Mouse (Mus musculus) forebrain, embryonic 13.5 days (tissue): ENCODE results near the gene Osm. TPM values are rescaled to one million over a fixed set of nuclear protein-coding genes. Genes with fewer than 3 reads are reported as not detected.

Experiments used
- ATAC-seq: fragments of 200-750 bp; cut with Nextera tagmentation; 2 replicates; pipeline ENCODE4 v1.8.0; 2017
- H3K27ac ChIP-seq: fragments of 300-500 bp; sonication (generic); 2 replicates; pipeline ENCODE4 v1.5.1; 2015; ENCODE audit warnings: inconsistent platforms, mild to moderate bottlenecking, moderate library complexity
- H3K27me3 ChIP-seq: fragments of 300-500 bp; sonication (generic); 2 replicates; pipeline ENCODE4 v1.6.1; 2015; ENCODE audit warnings: mild to moderate bottlenecking, inconsistent platforms
- H3K36me3 ChIP-seq: fragments of 300-500 bp; sonication (generic); 2 replicates; pipeline ENCODE4 v1.6.1; 2015; ENCODE audit warnings: mild to moderate bottlenecking, inconsistent platforms; ENCODE audit not compliant: poor library complexity, severe bottlenecking
- H3K4me1 ChIP-seq: fragments of 300-500 bp; sonication (generic); 2 replicates; pipeline ENCODE4 v1.6.1; 2015; ENCODE audit warnings: inconsistent platforms
- H3K4me2 ChIP-seq: fragments of 300-500 bp; sonication (generic); 2 replicates; pipeline ENCODE4 v1.6.1; 2015; ENCODE audit warnings: inconsistent platforms, mild to moderate bottlenecking, moderate library complexity
- H3K4me3 ChIP-seq: fragments of 300-500 bp; sonication (generic); 2 replicates; pipeline ENCODE4 v1.5.1; 2015; ENCODE audit warnings: mild to moderate bottlenecking, inconsistent platforms
- H3K9ac ChIP-seq: fragments of 300-500 bp; sonication (generic); 2 replicates; pipeline ENCODE4 v1.6.1; 2015; ENCODE audit warnings: mild to moderate bottlenecking, inconsistent platforms
- H3K9me3 ChIP-seq: fragments of 300-500 bp; sonication (generic); replicated peaks from 2 replicates; pipeline ENCODE4 v1.6.1; 2016; ENCODE audit warnings: inconsistent platforms
- WGBS: fragments of 180-500 bp; shearing (Covaris S2); methylation state at CpG from one replicate; pipeline ENCODE4 v1.1.7; 2015; 5-methylcytosine and 5-hydroxymethylcytosine counted together
- polyA plus RNA-seq: library from polyadenylated mRNA; unstranded; fragments of >200 nt; fragmentation: Nextera tagmentation; extraction: Ambion mirVana; gene quantifications from 2 replicates; pipeline ENCODE4 v1.2.1, GENCODE M21; 2015

Gene Osm
- polyA plus RNA-seq, 1 experiment from 2014 or later = not detected

GRCm38 (mm10) chr11:4217914-4218629, 18.1 kb upstream of the Osm start, which contains the start of gene Castor1:
TSS of gene Castor1 (plus strand) at chr11:4218225.
- ATAC-seq = peak; percentile 87
- Histone ChIP-seq H3K27ac (no peak within 1 kb of the TSS), H3K9ac (peak within 1 kb of the TSS; percentile 65), H3K4me2 (peak within 1 kb of the TSS; percentile 86), H3K9me3 (0 out of 2 replicates have a peak, but pooled peaks cover 3% of the 10 kb centered on the region), H3K27me3 (peaks cover 28% of the 10 kb centered on the region), H3K4me1 (peaks cover 11% of the 10 kb centered on the region), H3K4me3 (peak within 1 kb of the TSS; percentile 43), H3K36me3 (peaks cover 29% of the 10 kb centered on the region)
- WGBS = 2% methylated on average over 56 of the region's 56 CpGs

- 3% methylated on average over 6 of the region's 6 CpGs for WGBS
- peaks cover 28% of the 10 kb centered on the region for H3K27me3 ChIP-seq
- peak overlapping the region; percentile 43 for H3K4me3 ChIP-seq
- H3K4me1 ChIP-seq = peaks cover 11% of the 10 kb centered on the region
- ATAC-seq = no peak
- 0 out of 2 replicates have a peak, but pooled peaks cover 3% of the 10 kb centered on the region for H3K9me3 ChIP-seq
- peak overlapping the region; percentile 65; the same call in 1 of the 2 replicates for H3K9ac ChIP-seq
- H3K4me2 ChIP-seq = peak overlapping the region; percentile 86
- H3K27ac ChIP-seq = no peak overlapping the region
- H3K36me3 ChIP-seq = peaks cover 24% of the 10 kb centered on the region
Observed at GRCm38 (mm10) chr11:4218637-4219036, 17.6 kb upstream of the Osm start.

- H3K9me3 ChIP-seq = 0 out of 2 replicates have a peak, but pooled peaks cover 3% of the 10 kb centered on the region
- H3K9ac ChIP-seq = no peak overlapping the region
- peaks cover 28% of the 10 kb centered on the region for H3K27me3 ChIP-seq
- H3K27ac ChIP-seq = no peak overlapping the region
- H3K36me3 ChIP-seq = peaks cover 17% of the 10 kb centered on the region
- H3K4me3 ChIP-seq = no peak overlapping the region
- 21% methylated on average over 2 of the region's 2 CpGs for WGBS
- peaks cover 11% of the 10 kb centered on the region for H3K4me1 ChIP-seq
- H3K4me2 ChIP-seq = no peak overlapping the region
- no peak for ATAC-seq
Observed at GRCm38 (mm10) chr11:4219317-4219751, 16.9 kb upstream of the Osm start.

- Histone ChIP-seq H3K4me1 (peaks cover 11% of the 10 kb centered on the region), H3K36me3 (peaks cover 11% of the 10 kb centered on the region), H3K27me3 (peaks cover 28% of the 10 kb centered on the region), H3K4me2 (no peak overlapping the region), H3K27ac (no peak overlapping the region), H3K9ac (no peak overlapping the region), H3K9me3 (0 out of 2 replicates have a peak, but pooled peaks cover 3% of the 10 kb centered on the region), H3K4me3 (no peak overlapping the region)
- ATAC-seq = no peak
- 67% methylated on average over 9 of the region's 9 CpGs for WGBS
Observed at GRCm38 (mm10) chr11:4219908-4220307, 16.3 kb upstream of the Osm start.

- ATAC-seq = no peak
- Histone ChIP-seq H3K4me3 (no peak overlapping the region), H3K27me3 (peaks cover 28% of the 10 kb centered on the region), H3K9me3 (0 out of 2 replicates have a peak, but pooled peaks cover 3% of the 10 kb centered on the region), H3K36me3 (peaks cover 3% of the 10 kb centered on the region; the same call in 1 of the 2 replicates), H3K27ac (no peak overlapping the region), H3K4me2 (no peak overlapping the region), H3K9ac (no peak overlapping the region), H3K4me1 (peaks cover 11% of the 10 kb centered on the region)
- WGBS = 45% methylated on average over 28 of the region's 28 CpGs
Observed at GRCm38 (mm10) chr11:4220443-4221400, 15.5 kb upstream of the Osm start.

GRCm38 (mm10) chr11:4222046-4222950, 13.9 kb upstream of the Osm start:
- 79% methylated on average over 17 of the region's 17 CpGs for WGBS
- Histone ChIP-seq H3K27ac (no peak overlapping the region), H3K36me3 (no peaks in the 10 kb centered on the region), H3K27me3 (peaks cover 27% of the 10 kb centered on the region), H3K9me3 (0 out of 2 replicates have a peak, but pooled peaks cover 3% of the 10 kb centered on the region), H3K9ac (no peak overlapping the region), H3K4me2 (no peak overlapping the region), H3K4me1 (peaks cover 11% of the 10 kb centered on the region), H3K4me3 (no peak overlapping the region)
- no peak for ATAC-seq

- 28% methylated on average over 5 of the region's 7 CpGs for WGBS
Observed at GRCm38 (mm10) chr11:4223393-4224188, 12.6 kb upstream of the Osm start.

GRCm38 (mm10) chr11:4224223-4224622, 12.0 kb upstream of the Osm start:
- H3K4me1 ChIP-seq = peaks cover 4% of the 10 kb centered on the region; the same call in 1 of the 2 replicates
- 54% methylated on average over 2 of the region's 2 CpGs for WGBS
- H3K4me2 ChIP-seq = no peak overlapping the region
- no peak for ATAC-seq
- peaks cover 8% of the 10 kb centered on the region for H3K27me3 ChIP-seq
- H3K27ac ChIP-seq = no peak overlapping the region
- H3K9me3 ChIP-seq = no peaks in the 10 kb centered on the region
- no peak overlapping the region for H3K4me3 ChIP-seq
- no peaks in the 10 kb centered on the region for H3K36me3 ChIP-seq
- H3K9ac ChIP-seq = no peak overlapping the region

More at GRCm38 (mm10) chr11:4223393-4224188, 12.6 kb upstream of the Osm start:
- peaks cover 14% of the 10 kb centered on the region for H3K27me3 ChIP-seq
- H3K27ac ChIP-seq = no peak overlapping the region
- no peak overlapping the region for H3K4me2 ChIP-seq
- no peak overlapping the region for H3K4me3 ChIP-seq
- 0 out of 2 replicates have a peak overlapping the region, but pooled peaks have one; percentile 26 for H3K9ac ChIP-seq
- no peaks in the 10 kb centered on the region for H3K9me3 ChIP-seq
- peaks cover 5% of the 10 kb centered on the region for H3K4me1 ChIP-seq
- ATAC-seq = no peak
- H3K36me3 ChIP-seq = no peaks in the 10 kb centered on the region

- Histone ChIP-seq H3K4me3 (no peak overlapping the region), H3K27ac (no peak overlapping the region), H3K27me3 (no peaks in the 10 kb centered on the region), H3K9ac (no peak overlapping the region), H3K4me2 (no peak overlapping the region), H3K9me3 (no peaks in the 10 kb centered on the region), H3K36me3 (no peaks in the 10 kb centered on the region), H3K4me1 (peaks cover 4% of the 10 kb centered on the region; the same call in 1 of the 2 replicates)
- ATAC-seq = no peak
- 79% methylated on average over 5 of the region's 5 CpGs for WGBS
Observed at GRCm38 (mm10) chr11:4226569-4227325, 9.5 kb upstream of the Osm start.

- WGBS = 51% methylated on average over 8 of the region's 8 CpGs
- no peak for ATAC-seq
Observed at GRCm38 (mm10) chr11:4228463-4228862, 7.8 kb upstream of the Osm start.

More at GRCm38 (mm10) chr11:4228463-4228862, 7.8 kb upstream of the Osm start:
- Histone ChIP-seq H3K36me3 (no peaks in the 10 kb centered on the region), H3K4me2 (no peak overlapping the region), H3K27me3 (no peaks in the 10 kb centered on the region), H3K9me3 (no peaks in the 10 kb centered on the region), H3K4me1 (peaks cover 4% of the 10 kb centered on the region; the same call in 1 of the 2 replicates), H3K9ac (no peak overlapping the region), H3K4me3 (no peak overlapping the region), H3K27ac (no peak overlapping the region)
